Mouse (Mus musculus) embryonic facial prominence, embryonic 13.5 days (tissue): Measurements from ENCODE around the gene Rpp38. TPM values are rescaled to one million over a fixed set of nuclear protein-coding genes. Genes with fewer than 3 reads are reported as not detected.

ENCODE experiments used
- ATAC-seq: fragments of 200-750 bp; cut with Nextera tagmentation; 2 replicates; pipeline ENCODE4 v1.8.0; 2017; ENCODE audit warnings: low read depth; ENCODE audit not compliant: insufficient number of reproducible peaks, insufficient read depth, low FRiP score, low TSS enrichment
- H3K27ac ChIP-seq: fragments of 300-500 bp; sonication (generic); 2 replicates; pipeline ENCODE4 v1.5.1; 2015; ENCODE audit warnings: moderate library complexity, mild to moderate bottlenecking, inconsistent platforms
- H3K27me3 ChIP-seq: fragments of 300-500 bp; sonication (generic); 2 replicates; pipeline ENCODE4 v1.6.1; 2015; ENCODE audit warnings: mild to moderate bottlenecking, inconsistent platforms
- H3K36me3 ChIP-seq: fragments of 300-500 bp; sonication (generic); 2 replicates; pipeline ENCODE4 v1.6.1; 2015; ENCODE audit warnings: mild to moderate bottlenecking, inconsistent platforms
- H3K4me1 ChIP-seq: fragments of 300-500 bp; sonication (generic); 2 replicates; pipeline ENCODE4 v1.6.1; 2015; ENCODE audit warnings: inconsistent platforms
- H3K4me2 ChIP-seq: fragments of 300-500 bp; sonication (generic); 2 replicates; pipeline ENCODE4 v1.6.1; 2015; ENCODE audit warnings: moderate library complexity, mild to moderate bottlenecking, inconsistent platforms
- H3K4me3 ChIP-seq: fragments of 300-500 bp; sonication (generic); 2 replicates; pipeline ENCODE4 v1.5.1; 2015; ENCODE audit warnings: mild to moderate bottlenecking, inconsistent platforms
- H3K9ac ChIP-seq: fragments of 300-500 bp; sonication (generic); 2 replicates; pipeline ENCODE4 v1.6.1; 2015; ENCODE audit warnings: mild to moderate bottlenecking, inconsistent platforms
- H3K9me3 ChIP-seq: fragments of 300-500 bp; sonication (generic); 2 replicates; pipeline ENCODE4 v1.6.1; 2016; ENCODE audit warnings: inconsistent platforms
- WGBS: fragments of 180-500 bp; shearing (Covaris S2); methylation state at CpG from one replicate; pipeline ENCODE4 v1.1.7; 2015; ENCODE audit warnings: mixed read lengths; 5-methylcytosine and 5-hydroxymethylcytosine counted together
- polyA plus RNA-seq: library from polyadenylated mRNA; unstranded; fragments of >200 nt; fragmentation: Nextera tagmentation; extraction: Ambion mirVana; gene quantifications from 2 replicates; pipeline ENCODE4 v1.2.1, GENCODE M21; 2015

Gene Rpp38
- polyA plus RNA-seq, 1 experiment from 2014 or later, result 17.0 TPM

- Histone ChIP-seq H3K27ac (no peak overlapping the region), H3K4me3 (peak overlapping the region; percentile 68), H3K9me3 (no peaks in the 10 kb centered on the region), H3K27me3 (peaks cover 11% of the 10 kb centered on the region), H3K4me2 (peak overlapping the region; percentile 64), H3K36me3 (peaks cover 24% of the 10 kb centered on the region), H3K4me1 (peaks cover 20% of the 10 kb centered on the region), H3K9ac (peak overlapping the region; percentile 83)
- no peak for ATAC-seq
- 83% methylated on average over 5 of the region's 5 CpGs for WGBS
Observed at GRCm38 (mm10) chr2:3331071-3331703, 1.3 kb downstream of the Rpp38 start.

GRCm38 (mm10) chr2:3327351-3327750 lies 5.1 kb downstream of the Rpp38 start:
- Histone ChIP-seq H3K4me3 (no peak overlapping the region), H3K4me1 (peaks cover 12% of the 10 kb centered on the region), H3K27me3 (no peaks in the 10 kb centered on the region), H3K36me3 (peaks cover 58% of the 10 kb centered on the region), H3K9ac (no peak overlapping the region), H3K27ac (no peak overlapping the region), H3K4me2 (no peak overlapping the region), H3K9me3 (no peaks in the 10 kb centered on the region)
- 28% methylated on average over 1 of the region's 1 CpGs for WGBS
- no peak for ATAC-seq

GRCm38 (mm10) chr2:3326547-3326946 lies 5.9 kb downstream of the Rpp38 start:
- 88% methylated on average over 1 of the region's 1 CpGs for WGBS
- peaks cover 59% of the 10 kb centered on the region for H3K36me3 ChIP-seq

GRCm38 (mm10) chr2:3324381-3325130 lies 7.9 kb downstream of the Rpp38 start:
- H3K27ac ChIP-seq, result no peak overlapping the region
- H3K4me3 ChIP-seq, result no peak overlapping the region
- no peak overlapping the region for H3K9ac ChIP-seq
- ATAC-seq, result no peak
- H3K9me3 ChIP-seq, result no peaks in the 10 kb centered on the region
- peaks cover 60% of the 10 kb centered on the region for H3K36me3 ChIP-seq
- H3K4me1 ChIP-seq, result no peaks in the 10 kb centered on the region
- 93% methylated on average over 7 of the region's 7 CpGs for WGBS
- H3K27me3 ChIP-seq, result no peaks in the 10 kb centered on the region
- H3K4me2 ChIP-seq, result no peak overlapping the region

More at GRCm38 (mm10) chr2:3326547-3326946, 5.9 kb downstream of the Rpp38 start:
- no peak for ATAC-seq
- no peak overlapping the region for H3K4me3 ChIP-seq
- no peak overlapping the region for H3K4me2 ChIP-seq
- H3K27ac ChIP-seq, result no peak overlapping the region
- H3K4me1 ChIP-seq, result peaks cover 8% of the 10 kb centered on the region
- no peak overlapping the region for H3K9ac ChIP-seq
- H3K27me3 ChIP-seq, result no peaks in the 10 kb centered on the region
- H3K9me3 ChIP-seq, result no peaks in the 10 kb centered on the region

GRCm38 (mm10) chr2:3323132-3323531 lies 9.3 kb downstream of the Rpp38 start:
- no peaks in the 10 kb centered on the region for H3K9me3 ChIP-seq
- no peaks in the 10 kb centered on the region for H3K27me3 ChIP-seq
- no peak overlapping the region for H3K4me3 ChIP-seq
- H3K4me1 ChIP-seq, result no peaks in the 10 kb centered on the region
- ATAC-seq, result no peak
- H3K36me3 ChIP-seq, result peaks cover 58% of the 10 kb centered on the region
- H3K4me2 ChIP-seq, result no peak overlapping the region
- H3K27ac ChIP-seq, result no peak overlapping the region
- H3K9ac ChIP-seq, result no peak overlapping the region
- WGBS, result 86% methylated on average over 2 of the region's 2 CpGs

- H3K27me3 ChIP-seq, result no peaks in the 10 kb centered on the region
- H3K36me3 ChIP-seq, result peaks cover 16% of the 10 kb centered on the region
- no peak overlapping the region for H3K4me3 ChIP-seq
- H3K4me2 ChIP-seq, result no peak overlapping the region
- no peaks in the 10 kb centered on the region for H3K9me3 ChIP-seq
- no peak for ATAC-seq
- H3K9ac ChIP-seq, result no peak overlapping the region
- H3K4me1 ChIP-seq, result no peaks in the 10 kb centered on the region
- H3K27ac ChIP-seq, result no peak overlapping the region
- 80% methylated on average over 3 of the region's 3 CpGs for WGBS
Observed at GRCm38 (mm10) chr2:3305426-3306025, 26.9 kb downstream of the Rpp38 start.

- Histone ChIP-seq H3K27ac (no peak overlapping the region), H3K4me2 (no peak overlapping the region), H3K4me3 (no peak overlapping the region), H3K9me3 (no peaks in the 10 kb centered on the region), H3K27me3 (no peaks in the 10 kb centered on the region), H3K4me1 (no peaks in the 10 kb centered on the region), H3K9ac (no peak overlapping the region), H3K36me3 (no peaks in the 10 kb centered on the region)
- 88% methylated on average over 7 of the region's 7 CpGs for WGBS
- no peak for ATAC-seq
Observed at GRCm38 (mm10) chr2:3295826-3296225, 36.6 kb downstream of the Rpp38 start.

GRCm38 (mm10) chr2:3292170-3292569 lies 40.3 kb downstream of the Rpp38 start:
- no peak for ATAC-seq
- H3K4me1 ChIP-seq, result no peaks in the 10 kb centered on the region
- WGBS, result 86% methylated on average over 1 of the region's 1 CpGs

GRCm38 (mm10) chr2:3289581-3289980 lies 42.9 kb downstream of the Rpp38 start:
- Histone ChIP-seq H3K4me2 (no peak overlapping the region), H3K9ac (no peak overlapping the region), H3K27me3 (no peaks in the 10 kb centered on the region), H3K9me3 (no peaks in the 10 kb centered on the region), H3K27ac (no peak overlapping the region), H3K4me3 (no peak overlapping the region), H3K4me1 (peaks cover 4% of the 10 kb centered on the region; the same call in 1 of the 2 replicates), H3K36me3 (no peaks in the 10 kb centered on the region)
- WGBS, result 81% methylated on average over 1 of the region's 1 CpGs
- no peak for ATAC-seq

More at GRCm38 (mm10) chr2:3292170-3292569, 40.3 kb downstream of the Rpp38 start:
- H3K9me3 ChIP-seq, result no peaks in the 10 kb centered on the region
- H3K4me2 ChIP-seq, result no peak overlapping the region
- H3K27me3 ChIP-seq, result no peaks in the 10 kb centered on the region
- no peak overlapping the region for H3K4me3 ChIP-seq
- H3K27ac ChIP-seq, result no peak overlapping the region
- H3K9ac ChIP-seq, result no peak overlapping the region
- no peaks in the 10 kb centered on the region for H3K36me3 ChIP-seq

- Histone ChIP-seq H3K4me2 (no peak overlapping the region), H3K4me1 (peaks cover 12% of the 10 kb centered on the region), H3K9me3 (no peaks in the 10 kb centered on the region), H3K4me3 (no peak overlapping the region), H3K36me3 (no peaks in the 10 kb centered on the region), H3K27ac (no peak overlapping the region), H3K27me3 (no peaks in the 10 kb centered on the region), H3K9ac (no peak overlapping the region)
- no peak for ATAC-seq
- 85% methylated on average over 2 of the region's 2 CpGs for WGBS
Observed at GRCm38 (mm10) chr2:3286243-3286642, 46.2 kb downstream of the Rpp38 start.

- WGBS, result 72% methylated on average over 3 of the region's 3 CpGs
- no peaks in the 10 kb centered on the region for H3K9me3 ChIP-seq
- no peak overlapping the region for H3K9ac ChIP-seq
- no peak overlapping the region for H3K27ac ChIP-seq
- H3K4me1 ChIP-seq, result peaks cover 12% of the 10 kb centered on the region
- no peak overlapping the region for H3K4me3 ChIP-seq
- H3K36me3 ChIP-seq, result no peaks in the 10 kb centered on the region
- peak overlapping the region; percentile 81 for H3K4me2 ChIP-seq
- H3K27me3 ChIP-seq, result no peaks in the 10 kb centered on the region
- ATAC-seq, result no peak
Observed at GRCm38 (mm10) chr2:3285709-3286108, 46.7 kb downstream of the Rpp38 start.

- no peak for ATAC-seq
- no peaks in the 10 kb centered on the region for H3K36me3 ChIP-seq
Observed at GRCm38 (mm10) chr2:3285181-3285530, 47.3 kb downstream of the Rpp38 start.

More at GRCm38 (mm10) chr2:3285181-3285530, 47.3 kb downstream of the Rpp38 start:
- Histone ChIP-seq H3K4me2 (peak overlapping the region; percentile 81), H3K27ac (peak overlapping the region; percentile 90; the same call in 1 of the 2 replicates), H3K4me3 (peak overlapping the region; percentile 82), H3K9ac (peak overlapping the region; percentile 81), H3K27me3 (no peaks in the 10 kb centered on the region), H3K4me1 (peaks cover 12% of the 10 kb centered on the region), H3K9me3 (no peaks in the 10 kb centered on the region)
- 2% methylated on average over 6 of the region's 6 CpGs for WGBS
